Mouse (Mus musculus) bone marrow, adult 2 months (tissue): ENCODE results near the gene Brf1.

Source experiments
- CTCF ChIP-seq: fragments of 200-500 bp; IDR thresholded peaks from 2 replicates; pipeline ENCODE4 v1.5.1; 2011; ENCODE audit warnings: low read length, control low read depth; ENCODE audit not compliant: control insufficient read depth, insufficient read depth
- POLR2A ChIP-seq: fragments of 200-500 bp; IDR thresholded peaks from 2 replicates; pipeline ENCODE4 v1.6.1; 2011; ENCODE audit warnings: low read depth, mild to moderate bottlenecking, control low read depth, low read length, borderline replicate concordance; ENCODE audit not compliant: control insufficient read depth

DNA sequence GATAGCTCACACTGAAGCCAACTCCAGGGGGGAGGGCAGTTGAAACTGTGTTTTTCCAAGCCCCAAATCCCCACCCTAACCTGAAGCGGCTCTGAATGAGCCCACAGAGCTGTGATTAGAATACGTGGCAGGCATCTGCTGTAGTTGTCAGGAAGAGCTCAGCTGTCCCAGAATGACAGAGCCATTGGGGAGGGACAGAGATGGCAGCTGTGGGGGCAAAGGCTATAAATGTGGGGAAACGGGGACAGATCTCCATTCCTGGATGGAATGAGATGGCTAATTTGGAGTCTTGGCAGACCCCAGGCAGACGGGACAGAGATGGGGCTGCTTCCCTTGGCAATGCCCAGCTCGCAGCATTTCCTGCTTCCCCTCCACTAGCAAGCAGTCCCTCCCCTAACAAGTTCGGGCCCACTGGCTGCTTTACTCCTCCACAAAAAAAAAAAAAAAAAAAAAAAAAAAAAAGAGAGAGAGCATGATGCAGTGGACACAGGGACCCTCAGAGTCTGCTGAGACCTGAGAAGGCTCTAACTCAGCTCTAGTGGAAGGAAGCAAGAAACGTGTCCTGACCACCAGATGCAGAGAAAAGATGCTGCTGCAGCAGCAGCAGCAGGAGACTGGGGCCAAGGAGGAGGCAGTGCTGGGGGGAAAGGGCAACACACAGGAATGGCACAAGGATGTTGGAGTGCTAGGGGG lies 49.2 kb downstream of the Brf1 start:
- no peak for TF ChIP-seq POLR2A
- TF ChIP-seq CTCF, result no peak
